Mouse (Mus musculus) adrenal gland, postnatal 14 days (tissue): ENCODE measurements around the gene Slc25a10. TPM values are rescaled to one million over a fixed set of nuclear protein-coding genes. Genes with fewer than 3 reads are reported as not detected.

Experiments used
- DNase-seq: peaks from one replicate; pipeline ENCODE4 v3.0.0; 2021; ENCODE audit warnings: mixed read lengths
- long read RNA-seq, 2 experiments: library from polyadenylated mRNA; stranded (forward); transcript quantifications; one replicate each; pipeline ENCODE4 v2.0.0; 2021
- total RNA-seq: library from RNA; stranded (reverse); gene quantifications from 2 replicates; pipeline ENCODE4 v1.2.3, GENCODE M21; 2021

Slc25a10 gene
- 50.7 and 64.4 TPM in 2 replicates for total RNA-seq
- long read RNA-seq, experiment 1, transcript Slc25a10-201 (11 exons, 2,023 nt) = major isoform, 100 of 124 reads
- long read RNA-seq, experiment 1, partial matches to known transcripts = 15 of 124 reads
- long read RNA-seq, experiment 1, other reads (novel, unspliced or antisense) = 6 of 124 reads
- long read RNA-seq, experiment 2, transcript Slc25a10-201 (11 exons, 2,023 nt) = major isoform, 68 of 81 reads
- long read RNA-seq, experiment 2, partial matches to known transcripts = 9 of 81 reads
- long read RNA-seq, experiment 2, other reads (novel, unspliced or antisense) = 2 of 81 reads

- peak; percentile 95 for DNase-seq
Measured at GRCm38 (mm10) chr11:120491317-120492023, at the start of gene Slc25a10. Slc25a10 (plus strand) TSS chr11:120491840.

- DNase-seq = no peak
Measured at GRCm38 (mm10) chr11:120442344-120442743, 49.3 kb upstream of the Slc25a10 start, which contains the start of gene Tspan10. Tspan10 (plus strand) TSS chr11:120442644.

GRCm38 (mm10) chr11:120442765-120443280 is 48.8 kb upstream of the Slc25a10 start:
- DNase-seq = no peak

GRCm38 (mm10) chr11:120444106-120444505 is 47.5 kb upstream of the Slc25a10 start:
- DNase-seq = no peak

- DNase-seq = no peak
Measured at GRCm38 (mm10) chr11:120445475-120445874, 46.2 kb upstream of the Slc25a10 start.

GRCm38 (mm10) chr11:120447179-120447578 is 44.5 kb upstream of the Slc25a10 start:
- no peak for DNase-seq

GRCm38 (mm10) chr11:120452246-120452645 is 39.4 kb upstream of the Slc25a10 start:
- no peak for DNase-seq

GRCm38 (mm10) chr11:120453306-120453705 is 38.3 kb upstream of the Slc25a10 start, which contains the start of gene Pde6g:
Pde6g (minus strand) TSS chr11:120453500.
- no peak for DNase-seq

GRCm38 (mm10) chr11:120454965-120455364 is 36.7 kb upstream of the Slc25a10 start:
- no peak for DNase-seq

- no peak for DNase-seq
Measured at GRCm38 (mm10) chr11:120455413-120455812, 36.2 kb upstream of the Slc25a10 start.

- DNase-seq = no peak
Measured at GRCm38 (mm10) chr11:120457370-120457769, 34.3 kb upstream of the Slc25a10 start.

- peak; percentile 89 for DNase-seq
Measured at GRCm38 (mm10) chr11:120457772-120458751, 33.6 kb upstream of the Slc25a10 start, which contains the start of the genes Oxld1 and Ccdc137. Oxld1 (minus strand) TSS chr11:120458068. Ccdc137 (plus strand) TSS chr11:120458115.

- peak; percentile 47 for DNase-seq
Measured at GRCm38 (mm10) chr11:120458847-120459597, 32.6 kb upstream of the Slc25a10 start.

- DNase-seq = no peak
Measured at GRCm38 (mm10) chr11:120463536-120463935, 28.1 kb upstream of the Slc25a10 start.

- DNase-seq = no peak
Measured at GRCm38 (mm10) chr11:120464365-120464764, 27.3 kb upstream of the Slc25a10 start.

GRCm38 (mm10) chr11:120465521-120465920 is 26.1 kb upstream of the Slc25a10 start:
- DNase-seq = no peak

- peak; percentile 96 for DNase-seq
Measured at GRCm38 (mm10) chr11:120467051-120467735, 24.4 kb upstream of the Slc25a10 start, which contains the start of gene Arl16. Arl16 (minus strand) TSS chr11:120467607.

- no peak for DNase-seq
Measured at GRCm38 (mm10) chr11:120467736-120468092, 23.9 kb upstream of the Slc25a10 start.

GRCm38 (mm10) chr11:120472052-120472451 is 19.6 kb upstream of the Slc25a10 start:
- no peak for DNase-seq

- DNase-seq = no peak
Measured at GRCm38 (mm10) chr11:120483448-120483934, 8.1 kb upstream of the Slc25a10 start.
